Mouse (Mus musculus): Measurements from ENCODE around the gene Clk1. TPM values are rescaled to one million over a fixed set of nuclear protein-coding genes. Genes with fewer than 3 reads are reported as not detected.

Clk1 gene
- total and polyA plus RNA-seq, 2 experiments from 2014 or later: 86.0 to 143 TPM

DNA sequence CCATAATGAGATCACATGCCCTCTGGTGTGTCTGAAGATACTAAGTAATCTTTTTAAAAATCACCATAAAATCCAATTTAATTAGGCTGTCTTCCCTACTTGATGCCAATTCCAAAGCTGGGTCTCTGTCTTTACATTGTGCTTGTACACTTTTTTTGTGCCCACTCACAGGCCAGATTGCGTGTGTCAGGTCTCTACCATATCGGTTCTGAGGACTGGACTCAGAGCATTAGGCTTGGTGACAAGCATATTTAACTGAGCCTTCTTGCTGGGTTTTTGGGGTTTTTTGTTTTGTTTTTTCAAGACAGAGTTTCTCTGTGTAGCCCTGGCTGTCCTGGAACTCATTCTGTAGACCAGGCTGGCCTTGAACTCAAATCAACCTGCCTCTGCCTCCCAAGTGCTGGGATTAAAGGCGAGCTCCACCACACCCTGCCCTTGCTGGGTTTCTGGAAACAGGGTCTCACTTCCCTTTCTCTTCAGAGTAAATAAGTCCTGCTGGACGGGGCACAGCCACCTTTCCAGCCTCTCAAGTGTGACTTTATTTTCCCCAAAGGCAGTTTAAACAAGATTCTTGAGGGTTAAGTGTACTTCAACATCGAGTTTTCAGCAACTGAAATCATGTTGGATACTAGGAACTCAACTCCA lies 14.2 kb downstream of the Clk1 start:
- Histone ChIP-seq H3K27me3 (ENCODE audit: insufficient read depth, low read length) (no peaks in the 10 kb centered on the region), H3K36me3 (ENCODE audit: insufficient read depth) (peaks cover 56% of the 10 kb centered on the region), H3K4me2 (ENCODE audit: low read depth) (no peak overlapping the region), H3K9me3 (ENCODE audit: low read length) (no peaks in the 10 kb centered on the region), H3K27ac (ENCODE audit: low read depth, low read length) (no peak overlapping the region), H3K9ac (no peak overlapping the region), H3K4me1 (ENCODE audit: insufficient read depth) (no peaks in the 10 kb centered on the region), H3K4me3 (ENCODE audit: low read depth, low read length) (no peak overlapping the region)
- WGBS: 79% methylated on average over 5 of the region's 5 CpGs
- no peak for TF ChIP-seq CTCF (IDR thresholded peaks at IDR 0.05; ENCODE audit: low read depth)
- no peak for ATAC-seq
- no peak for DNase-seq

DNA sequence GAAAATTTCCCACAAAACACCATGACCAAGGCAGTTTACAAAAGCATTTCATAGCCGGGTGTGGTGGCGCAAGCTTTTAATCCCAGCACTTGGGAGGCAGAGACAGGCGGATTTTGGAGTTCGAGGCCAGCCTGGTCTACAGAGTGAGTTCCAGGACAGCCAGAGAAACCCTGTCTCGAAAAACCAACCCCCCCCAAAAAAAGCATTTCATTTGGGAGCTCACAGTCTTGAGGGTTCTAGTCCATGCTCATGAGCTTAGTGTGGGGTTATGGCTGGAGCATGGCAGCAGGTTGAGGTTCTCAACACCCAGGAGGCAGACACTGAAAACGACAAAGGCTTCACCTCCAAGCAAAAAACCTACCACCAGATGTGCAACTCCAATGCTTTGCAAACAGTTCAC lies 15.7 kb downstream of the Clk1 start:
- DNase-seq (no peak), ATAC-seq (no peak)
- WGBS: 84% methylated on average over 6 of the region's 6 CpGs
- Histone ChIP-seq H3K27me3 (ENCODE audit: insufficient read depth, low read length) (no peaks in the 10 kb centered on the region), H3K9ac (no peak overlapping the region), H3K4me3 (ENCODE audit: low read depth, low read length) (no peak overlapping the region), H3K27ac (ENCODE audit: low read depth, low read length) (no peak overlapping the region), H3K36me3 (ENCODE audit: insufficient read depth) (peaks cover 55% of the 10 kb centered on the region), H3K4me2 (ENCODE audit: low read depth) (no peak overlapping the region), H3K4me1 (ENCODE audit: insufficient read depth) (no peaks in the 10 kb centered on the region), H3K9me3 (ENCODE audit: low read length) (no peaks in the 10 kb centered on the region)
- no peak for TF ChIP-seq CTCF (IDR thresholded peaks at IDR 0.05; ENCODE audit: low read depth)

DNA sequence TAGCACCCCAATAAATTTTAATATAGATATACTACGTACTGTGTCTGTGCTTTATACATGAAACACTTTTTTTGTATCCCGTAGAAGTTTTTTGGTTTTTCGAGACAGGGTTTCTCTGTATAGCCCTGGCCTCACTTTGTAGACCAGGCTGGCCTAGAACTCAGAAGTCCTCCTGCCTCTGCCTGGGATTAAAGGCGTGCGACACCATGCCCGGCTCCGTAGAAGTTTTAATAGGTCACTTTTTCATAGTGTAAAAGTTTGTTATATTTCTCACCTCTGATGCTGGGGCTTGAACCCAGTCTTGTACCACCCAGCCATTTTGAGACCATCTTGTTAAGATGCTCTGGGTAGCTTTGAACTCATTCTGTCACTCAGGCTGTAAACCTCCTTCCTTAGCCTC lies 16.5 kb downstream of the Clk1 start:
- Histone ChIP-seq H3K9ac (no peak overlapping the region), H3K4me2 (ENCODE audit: low read depth) (no peak overlapping the region), H3K9me3 (ENCODE audit: low read length) (no peaks in the 10 kb centered on the region), H3K27me3 (ENCODE audit: insufficient read depth, low read length) (no peaks in the 10 kb centered on the region), H3K27ac (ENCODE audit: low read depth, low read length) (no peak overlapping the region), H3K4me3 (ENCODE audit: low read depth, low read length) (no peak overlapping the region), H3K4me1 (ENCODE audit: insufficient read depth) (no peaks in the 10 kb centered on the region), H3K36me3 (ENCODE audit: insufficient read depth) (peaks cover 56% of the 10 kb centered on the region)
- DNase-seq (no peak), ATAC-seq (no peak)
- WGBS: 96% methylated on average over 7 of the region's 7 CpGs
- no peak for TF ChIP-seq CTCF (IDR thresholded peaks at IDR 0.05; ENCODE audit: low read depth)

DNA sequence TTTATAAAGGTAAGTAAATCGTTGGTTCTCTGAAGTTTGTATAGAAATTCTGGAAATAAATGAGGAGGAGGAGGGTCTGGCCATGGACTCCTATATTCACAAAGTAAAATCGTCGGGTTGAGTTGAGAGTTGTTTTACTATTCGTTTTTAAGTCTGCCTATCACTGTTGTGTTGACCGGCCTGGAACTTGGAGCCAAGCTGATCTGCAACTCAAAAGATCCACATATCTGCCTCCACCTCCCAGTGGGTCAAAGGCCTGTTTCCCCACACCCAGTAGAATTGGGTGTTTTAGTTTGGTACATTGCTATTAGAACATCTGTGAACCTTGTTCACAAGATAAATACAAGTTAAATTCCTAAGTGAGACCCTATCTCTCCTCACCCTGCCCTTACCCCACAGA lies 20.1 kb downstream of the Clk1 start:
- Histone ChIP-seq H3K36me3 (ENCODE audit: insufficient read depth) (peaks cover 62% of the 10 kb centered on the region), H3K9me3 (ENCODE audit: low read length) (no peaks in the 10 kb centered on the region), H3K27me3 (ENCODE audit: insufficient read depth, low read length) (no peaks in the 10 kb centered on the region), H3K9ac (no peak overlapping the region), H3K4me1 (ENCODE audit: insufficient read depth) (no peaks in the 10 kb centered on the region), H3K27ac (ENCODE audit: low read depth, low read length) (no peak overlapping the region), H3K4me3 (ENCODE audit: low read depth, low read length) (no peak overlapping the region), H3K4me2 (ENCODE audit: low read depth) (no peak overlapping the region)
- 95% methylated on average over 5 of the region's 5 CpGs for WGBS
- DNase-seq: no peak
- TF ChIP-seq CTCF (IDR thresholded peaks at IDR 0.05; ENCODE audit: low read depth): no peak
- ATAC-seq: no peak

DNA sequence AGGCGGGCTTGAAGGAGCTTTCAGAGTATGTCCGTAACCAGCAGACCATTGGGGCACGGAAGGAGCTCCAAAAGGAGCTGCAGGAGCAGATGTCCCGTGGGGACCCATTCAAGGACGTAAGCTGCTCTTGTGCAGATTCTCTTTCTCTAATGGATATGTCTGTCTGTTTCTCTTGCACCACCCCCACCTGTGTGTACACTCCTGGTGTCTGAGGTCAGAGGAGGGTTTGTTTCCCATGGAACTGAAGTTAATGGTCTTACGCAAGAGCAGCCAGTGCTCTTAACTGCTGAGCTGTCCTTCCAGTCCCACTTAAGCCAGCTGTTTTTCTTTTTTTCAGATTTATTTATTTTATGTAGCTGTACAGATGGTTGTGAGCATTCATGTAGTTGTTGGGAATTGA lies 22.5 kb downstream of the Clk1 start:
- no peaks in the 10 kb centered on the region for H3K9me3 ChIP-seq (ENCODE audit: low read length)
- no peak for TF ChIP-seq CTCF (IDR thresholded peaks at IDR 0.05; ENCODE audit: low read depth)
- 91% methylated on average over 6 of the region's 6 CpGs for WGBS
- H3K4me1 ChIP-seq (ENCODE audit: insufficient read depth): no peaks in the 10 kb centered on the region
- DNase-seq (no peak), ATAC-seq (no peak)
- H3K4me3 ChIP-seq (ENCODE audit: low read depth, low read length): no peak overlapping the region
- H3K27me3 ChIP-seq (ENCODE audit: insufficient read depth, low read length): no peaks in the 10 kb centered on the region
- peaks cover 71% of the 10 kb centered on the region for H3K36me3 ChIP-seq (ENCODE audit: insufficient read depth)
- H3K4me2 ChIP-seq (ENCODE audit: low read depth): no peak overlapping the region
- H3K27ac ChIP-seq (ENCODE audit: low read depth, low read length): no peak overlapping the region
- H3K9ac ChIP-seq: no peak overlapping the region

DNA sequence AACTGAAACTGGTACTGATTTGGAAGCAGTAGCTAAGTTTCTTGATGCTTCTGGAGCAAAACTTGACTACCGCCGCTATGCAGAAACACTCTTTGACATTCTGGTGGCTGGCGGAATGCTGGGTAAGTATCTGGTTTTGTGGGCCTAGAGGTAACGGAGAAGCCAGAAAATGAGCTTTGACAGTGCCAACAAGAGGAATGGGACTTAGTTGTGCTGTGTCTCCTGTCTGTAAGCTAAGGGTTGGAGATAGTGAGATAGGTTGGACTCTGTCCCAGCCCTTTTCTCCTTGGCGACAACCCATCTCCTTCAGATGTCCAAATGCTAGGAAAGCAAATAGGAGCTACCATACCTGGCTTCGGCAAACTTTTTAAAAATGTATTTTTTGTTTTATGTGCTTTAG lies 26.1 kb downstream of the Clk1 start:
- DNase-seq: no peak
- Histone ChIP-seq H3K9ac (no peak overlapping the region), H3K4me1 (ENCODE audit: insufficient read depth) (no peaks in the 10 kb centered on the region), H3K4me3 (ENCODE audit: low read depth, low read length) (no peak overlapping the region), H3K27ac (ENCODE audit: low read depth, low read length) (no peak overlapping the region), H3K9me3 (ENCODE audit: low read length) (no peaks in the 10 kb centered on the region), H3K36me3 (ENCODE audit: insufficient read depth) (peaks cover 61% of the 10 kb centered on the region), H3K4me2 (ENCODE audit: low read depth) (no peak overlapping the region), H3K27me3 (ENCODE audit: insufficient read depth, low read length) (no peaks in the 10 kb centered on the region)
- WGBS: 89% methylated on average over 6 of the region's 6 CpGs
- no peak for ATAC-seq
- TF ChIP-seq CTCF (IDR thresholded peaks at IDR 0.05; ENCODE audit: low read depth): no peak

DNA sequence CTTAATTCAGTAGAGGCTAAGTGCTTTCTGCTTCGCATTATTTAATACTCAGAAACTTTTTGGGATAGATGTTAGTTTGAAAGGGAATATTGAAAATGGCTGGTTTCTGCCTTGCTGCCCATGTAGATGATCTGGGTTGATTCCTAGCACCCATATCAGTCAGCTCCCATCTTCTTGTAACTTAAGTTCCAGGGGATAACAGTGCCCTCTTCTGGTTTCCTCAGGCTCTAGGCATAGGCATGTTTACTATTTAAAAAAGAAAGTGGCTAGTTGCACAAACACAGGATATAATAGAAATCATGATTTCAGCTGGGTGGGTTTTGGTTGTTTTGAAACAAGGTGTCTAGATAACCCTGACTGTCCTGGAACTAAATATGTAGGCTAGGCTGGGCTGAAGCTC lies 27.7 kb downstream of the Clk1 start:
- no peak overlapping the region for H3K4me3 ChIP-seq (ENCODE audit: low read depth, low read length)
- no peak overlapping the region for H3K27ac ChIP-seq (ENCODE audit: low read depth, low read length)
- peaks cover 9% of the 10 kb centered on the region; the same call in 1 of the 2 replicates for H3K4me1 ChIP-seq (ENCODE audit: insufficient read depth)
- H3K4me2 ChIP-seq (ENCODE audit: low read depth): no peak overlapping the region
- no peak for DNase-seq
- H3K36me3 ChIP-seq (ENCODE audit: insufficient read depth): peaks cover 46% of the 10 kb centered on the region
- WGBS: 92% methylated on average over 1 of the region's 1 CpGs
- ATAC-seq: no peak
- H3K9me3 ChIP-seq (ENCODE audit: low read length): no peaks in the 10 kb centered on the region
- H3K27me3 ChIP-seq (ENCODE audit: insufficient read depth, low read length): no peaks in the 10 kb centered on the region
- H3K9ac ChIP-seq: no peak overlapping the region
- peak; percentile 28; the same call in 1 of the 2 replicates for TF ChIP-seq CTCF (IDR thresholded peaks at IDR 0.05; ENCODE audit: low read depth)
